Mouse (Mus musculus) intestine, embryonic 16.5 days (tissue): Measurements from ENCODE around the gene Phtf2. TPM values are rescaled to one million over a fixed set of nuclear protein-coding genes. Genes with fewer than 3 reads are reported as not detected.
"Not testable (repeated sequence)": the region's sequence is repeated elsewhere in the genome, so short reads cannot be mapped to it uniquely, and the experiment has no call there.

Experiments used
- ATAC-seq: fragments of 200-750 bp; cut with Nextera tagmentation; 2 replicates; pipeline ENCODE4 v1.8.0; 2017; ENCODE audit warnings: moderate TSS enrichment, moderate library complexity
- H3K27ac ChIP-seq: fragments of 300-500 bp; sonication (generic); 2 replicates; pipeline ENCODE4 v1.5.1; 2014; ENCODE audit warnings: mild to moderate bottlenecking, low read length
- H3K27me3 ChIP-seq: fragments of 300-500 bp; sonication (generic); replicated peaks from 2 replicates; pipeline ENCODE4 v1.6.1; 2014; ENCODE audit warnings: low read length, control low read depth, mixed read lengths; ENCODE audit not compliant: control insufficient read depth, insufficient read depth
- H3K36me3 ChIP-seq: fragments of 300-500 bp; sonication (generic); 2 replicates; pipeline ENCODE4 v1.6.1; 2014; ENCODE audit warnings: low read length, control low read depth; ENCODE audit not compliant: control insufficient read depth, insufficient read depth
- H3K4me1 ChIP-seq: fragments of 300-500 bp; sonication (generic); 2 replicates; pipeline ENCODE4 v1.6.1; 2014; ENCODE audit warnings: low read length, control low read depth, mixed read lengths; ENCODE audit not compliant: control insufficient read depth, insufficient read depth
- H3K4me2 ChIP-seq: fragments of 300-500 bp; sonication (generic); 2 replicates; pipeline ENCODE4 v1.6.1; 2014; ENCODE audit warnings: low read depth, low read length, control low read depth
- H3K4me3 ChIP-seq: fragments of 300-500 bp; sonication (generic); 2 replicates; pipeline ENCODE4 v1.5.1; 2014; ENCODE audit warnings: mild to moderate bottlenecking, low read length
- H3K9ac ChIP-seq: fragments of 300-500 bp; sonication (generic); 2 replicates; pipeline ENCODE4 v1.6.1; 2014; ENCODE audit warnings: low read depth, low read length
- H3K9me3 ChIP-seq: fragments of 300-500 bp; sonication (generic); 2 replicates; pipeline ENCODE4 v1.6.1; 2016; ENCODE audit warnings: low read length, control low read depth; ENCODE audit not compliant: control insufficient read depth
- WGBS: fragments of 180-500 bp; shearing (Covaris S2); extraction: QIAGEN DNeasy Blood & Tissue Kit; methylation state at CpG from one replicate; pipeline ENCODE4 v1.1.7; 2014; 5-methylcytosine and 5-hydroxymethylcytosine counted together
- polyA plus RNA-seq: library from polyadenylated mRNA; unstranded; fragments of >200 nt; fragmentation: Nextera tagmentation; extraction: Ambion mirVana; gene quantifications from 2 replicates; pipeline ENCODE4 v1.2.1, GENCODE M21; 2015

The Phtf2 gene
- polyA plus RNA-seq, 1 experiment from 2014 or later, result 6.1 TPM

DNA sequence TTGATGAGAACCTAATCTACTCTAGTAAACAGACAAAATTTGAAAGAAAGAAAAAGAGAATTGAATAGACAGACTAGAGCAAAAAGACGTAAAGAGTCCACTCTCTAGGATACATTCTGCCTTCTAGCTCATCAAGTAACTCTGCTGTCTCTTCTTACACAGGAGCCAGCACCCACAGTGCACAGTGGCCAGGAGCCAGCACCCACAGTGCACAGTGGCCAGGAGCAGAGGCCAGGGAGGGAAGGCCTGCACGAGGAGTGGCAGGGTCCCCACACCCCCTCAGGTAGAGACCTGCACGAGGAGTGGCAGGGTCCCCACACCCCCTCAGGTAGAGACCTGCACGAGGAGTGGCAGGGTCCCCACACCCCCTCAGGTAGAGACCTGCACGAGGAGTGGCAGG is 95.5 kb downstream of the Phtf2 start:
- WGBS, result 88% methylated on average over 2 of the region's 5 CpGs
- H3K4me3 ChIP-seq, H3K36me3 ChIP-seq, H3K27me3 ChIP-seq, H3K9ac ChIP-seq, H3K9me3 ChIP-seq, H3K4me2 ChIP-seq, ATAC-seq, H3K27ac ChIP-seq, H3K4me1 ChIP-seq: not testable (repeated sequence)

DNA sequence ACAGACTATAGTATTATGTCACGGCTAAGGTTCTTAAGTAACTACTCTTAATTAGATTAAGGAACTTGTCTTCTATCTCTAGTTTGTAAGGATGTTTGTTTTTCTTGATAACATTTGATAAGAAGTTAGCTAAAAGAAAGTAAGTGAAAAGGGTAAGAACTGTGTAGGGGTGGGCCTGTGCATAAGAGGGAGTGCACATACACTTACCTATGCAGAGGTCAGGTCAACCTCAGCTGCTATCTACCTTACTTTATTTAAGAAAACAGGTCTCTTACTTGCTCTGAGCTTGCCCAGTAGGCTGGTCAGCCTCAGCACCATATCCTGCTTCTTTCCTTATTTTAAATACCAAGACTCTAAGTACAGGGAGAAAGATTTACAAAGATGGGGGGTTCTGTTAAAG is 100.8 kb downstream of the Phtf2 start:
- Histone ChIP-seq H3K27ac (no peak overlapping the region), H3K36me3 (no peaks in the 10 kb centered on the region), H3K9ac (no peak overlapping the region), H3K4me3 (no peak overlapping the region), H3K4me1 (no peaks in the 10 kb centered on the region), H3K9me3 (no peaks in the 10 kb centered on the region), H3K27me3 (no peaks in the 10 kb centered on the region), H3K4me2 (no peak overlapping the region)
- ATAC-seq, result no peak
- WGBS, result 81% methylated on average over 1 of the region's 1 CpGs

GRCm38 (mm10) chr5:20779191-20779590 is 102.7 kb downstream of the Phtf2 start:
- no peak for ATAC-seq
- H3K4me2 ChIP-seq, result no peak overlapping the region
- H3K4me3 ChIP-seq, result no peak overlapping the region
- no peaks in the 10 kb centered on the region for H3K36me3 ChIP-seq
- no peaks in the 10 kb centered on the region for H3K9me3 ChIP-seq
- H3K27ac ChIP-seq, result no peak overlapping the region
- H3K9ac ChIP-seq, result no peak overlapping the region
- no peaks in the 10 kb centered on the region for H3K4me1 ChIP-seq
- WGBS, result 72% methylated on average over 2 of the region's 2 CpGs
- no peaks in the 10 kb centered on the region for H3K27me3 ChIP-seq

GRCm38 (mm10) chr5:20778274-20778984 is 103.5 kb downstream of the Phtf2 start:
- ATAC-seq, result no peak
- H3K27ac ChIP-seq, result no peak overlapping the region
- 76% methylated on average over 8 of the region's 8 CpGs for WGBS
- no peaks in the 10 kb centered on the region for H3K9me3 ChIP-seq
- no peaks in the 10 kb centered on the region for H3K27me3 ChIP-seq
- no peak overlapping the region for H3K4me2 ChIP-seq
- no peaks in the 10 kb centered on the region for H3K4me1 ChIP-seq
- no peak overlapping the region for H3K9ac ChIP-seq
- H3K36me3 ChIP-seq, result no peaks in the 10 kb centered on the region
- H3K4me3 ChIP-seq, result no peak overlapping the region

GRCm38 (mm10) chr5:20773341-20773740 is 108.6 kb downstream of the Phtf2 start:
- H3K4me3 ChIP-seq, result no peak overlapping the region
- no peaks in the 10 kb centered on the region for H3K27me3 ChIP-seq
- no peak overlapping the region for H3K9ac ChIP-seq
- no peak overlapping the region for H3K27ac ChIP-seq
- ATAC-seq, result no peak
- 66% methylated on average over 3 of the region's 3 CpGs for WGBS
- no peaks in the 10 kb centered on the region for H3K9me3 ChIP-seq
- H3K4me2 ChIP-seq, result no peak overlapping the region
- H3K4me1 ChIP-seq, result no peaks in the 10 kb centered on the region
- H3K36me3 ChIP-seq, result no peaks in the 10 kb centered on the region

DNA sequence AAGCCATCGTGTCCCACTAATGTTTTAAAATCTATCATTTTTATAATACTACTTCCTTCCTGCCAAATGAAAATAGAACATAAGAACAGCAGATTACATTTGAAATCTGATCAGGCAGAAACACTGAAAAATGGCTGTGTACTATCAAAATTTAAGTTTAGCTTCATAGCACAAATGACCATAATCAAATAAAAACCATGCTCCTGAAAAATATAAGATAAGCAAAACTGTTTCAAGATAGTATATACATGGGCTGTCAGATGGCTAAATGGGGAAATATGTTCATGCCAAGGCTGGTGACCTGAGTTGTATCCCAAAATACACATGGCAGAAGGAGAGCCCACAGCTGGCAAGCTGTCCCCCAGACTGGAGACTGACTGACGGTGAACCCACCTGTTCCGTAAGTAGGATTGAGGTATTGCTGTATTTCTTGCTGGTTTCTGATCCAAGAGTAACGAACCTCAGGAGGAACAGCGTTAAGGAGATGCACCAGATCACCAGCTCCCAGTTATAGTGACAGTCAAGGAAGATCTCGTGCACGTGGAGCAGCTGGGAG is 116.5 kb downstream of the Phtf2 start:
- no peak overlapping the region for H3K4me2 ChIP-seq
- no peak overlapping the region for H3K4me3 ChIP-seq
- H3K9me3 ChIP-seq, result no peaks in the 10 kb centered on the region
- no peak overlapping the region for H3K27ac ChIP-seq
- no peak overlapping the region for H3K9ac ChIP-seq
- no peaks in the 10 kb centered on the region for H3K36me3 ChIP-seq
- ATAC-seq, result no peak
- WGBS, result 89% methylated on average over 7 of the region's 7 CpGs
- no peaks in the 10 kb centered on the region for H3K27me3 ChIP-seq
- H3K4me1 ChIP-seq, result no peaks in the 10 kb centered on the region

DNA sequence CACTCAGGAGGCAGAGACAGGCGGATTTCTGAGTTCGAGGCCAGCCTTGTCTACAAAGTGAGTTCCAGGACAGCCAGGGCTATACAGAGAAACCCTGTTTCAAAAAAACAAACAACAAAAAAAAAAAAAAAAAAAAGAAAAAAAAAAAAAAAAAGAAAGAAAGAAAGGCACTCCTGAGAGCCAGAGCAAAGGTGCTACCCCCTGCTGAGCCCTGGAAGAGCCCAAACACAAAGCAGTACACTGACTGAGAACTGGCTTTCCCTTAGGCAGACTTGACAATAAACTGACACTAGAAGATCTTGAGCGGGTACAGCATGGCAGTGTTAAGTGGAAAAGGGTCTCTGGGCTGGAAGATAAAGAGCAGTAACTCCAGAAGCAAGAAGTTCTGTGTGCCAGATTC is 119.5 kb downstream of the Phtf2 start:
- not testable (repeated sequence) for H3K27me3 ChIP-seq, H3K36me3 ChIP-seq, H3K4me2 ChIP-seq, H3K9me3 ChIP-seq, H3K4me1 ChIP-seq, ATAC-seq, H3K27ac ChIP-seq, H3K4me3 ChIP-seq, H3K9ac ChIP-seq
- WGBS, result 90% methylated on average over 3 of the region's 3 CpGs

- no peaks in the 10 kb centered on the region for H3K4me1 ChIP-seq
- no peak overlapping the region for H3K27ac ChIP-seq
- no peaks in the 10 kb centered on the region for H3K27me3 ChIP-seq
- ATAC-seq, result no peak
- H3K9me3 ChIP-seq, result no peaks in the 10 kb centered on the region
- 87% methylated on average over 12 of the region's 12 CpGs for WGBS
- no peak overlapping the region for H3K9ac ChIP-seq
- no peak overlapping the region for H3K4me3 ChIP-seq
- no peak overlapping the region for H3K4me2 ChIP-seq
- H3K36me3 ChIP-seq, result no peaks in the 10 kb centered on the region
Measured at GRCm38 (mm10) chr5:20760368-20761162, 121.4 kb downstream of the Phtf2 start.

DNA sequence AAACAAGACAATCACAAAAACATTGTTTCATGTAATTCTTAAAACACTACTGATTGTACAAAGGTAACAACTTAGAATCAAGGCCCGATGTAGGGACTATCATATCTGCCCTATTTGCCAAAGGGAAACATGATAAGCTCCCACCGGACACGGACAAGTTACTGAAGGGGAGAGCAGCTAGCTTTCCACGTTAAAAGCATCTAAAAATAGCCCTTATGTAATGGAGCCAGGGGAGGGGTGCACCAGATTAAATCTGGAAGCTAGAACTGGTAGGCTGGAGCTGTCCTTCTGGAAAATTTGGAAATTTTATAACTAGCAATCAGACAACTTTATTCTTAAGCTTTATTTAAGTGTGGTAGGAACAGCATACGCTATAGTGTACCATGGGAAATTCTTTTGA is 122.2 kb downstream of the Phtf2 start:
- H3K27me3 ChIP-seq, result no peaks in the 10 kb centered on the region
- no peak overlapping the region for H3K9ac ChIP-seq
- no peaks in the 10 kb centered on the region for H3K9me3 ChIP-seq
- H3K27ac ChIP-seq, result no peak overlapping the region
- no peak for ATAC-seq
- WGBS, result 68% methylated on average over 5 of the region's 5 CpGs
- H3K4me3 ChIP-seq, result no peak overlapping the region
- H3K36me3 ChIP-seq, result no peaks in the 10 kb centered on the region
- no peak overlapping the region for H3K4me2 ChIP-seq
- no peaks in the 10 kb centered on the region for H3K4me1 ChIP-seq
